Mouse (Mus musculus): ENCODE measurements around the gene Rec114. TPM values are rescaled to one million over a fixed set of nuclear protein-coding genes. Genes with fewer than 3 reads are reported as not detected.
A peak's percentile ranks its signal among the peaks of the same experiment; 100 is the strongest.

The Rec114 gene
- polyA plus RNA-seq, 1 experiment from 2014 or later, result 1.6 TPM

- no peaks in the 10 kb centered on the region for H3K4me1 ChIP-seq
- 79% methylated on average over 3 of the region's 3 CpGs for WGBS
- H3K4me3 ChIP-seq, result no peak overlapping the region
- no peak overlapping the region for H3K4me2 ChIP-seq (replicated peaks)
- H3K36me3 ChIP-seq, result peaks cover 8% of the 10 kb centered on the region
- no peaks in the 10 kb centered on the region for H3K27me3 ChIP-seq
- no peaks in the 10 kb centered on the region for H3K9me3 ChIP-seq
- H3K9ac ChIP-seq (replicated peaks), result no peak overlapping the region
- H3K27ac ChIP-seq (replicated peaks), result no peak overlapping the region
- no peak for ATAC-seq (replicated peaks)
These were observed 84.4 kb downstream of the Rec114 start for GRCm38 (mm10) chr9:58659331-58659730.

- no peak overlapping the region for H3K4me2 ChIP-seq (replicated peaks)
- no peaks in the 10 kb centered on the region for H3K27me3 ChIP-seq
- peaks cover 7% of the 10 kb centered on the region for H3K36me3 ChIP-seq
- ATAC-seq (replicated peaks), result no peak
- H3K9me3 ChIP-seq, result no peaks in the 10 kb centered on the region
- H3K4me1 ChIP-seq, result no peaks in the 10 kb centered on the region
- H3K27ac ChIP-seq (replicated peaks), result no peak overlapping the region
- 93% methylated on average over 4 of the region's 4 CpGs for WGBS
- no peak overlapping the region for H3K4me3 ChIP-seq
- H3K9ac ChIP-seq (replicated peaks), result no peak overlapping the region
These were observed 85.0 kb downstream of the Rec114 start for GRCm38 (mm10) chr9:58658596-58659309.

- Histone ChIP-seq H3K27me3 (no peaks in the 10 kb centered on the region), H3K4me2 (replicated peaks) (no peak overlapping the region), H3K4me1 (no peaks in the 10 kb centered on the region), H3K4me3 (no peak overlapping the region), H3K36me3 (peaks cover 7% of the 10 kb centered on the region), H3K9me3 (no peaks in the 10 kb centered on the region), H3K9ac (replicated peaks) (no peak overlapping the region), H3K27ac (replicated peaks) (no peak overlapping the region)
- ATAC-seq (replicated peaks), result no peak
- 93% methylated on average over 5 of the region's 5 CpGs for WGBS
These were observed 85.8 kb downstream of the Rec114 start for GRCm38 (mm10) chr9:58657735-58658512.

GRCm38 (mm10) chr9:58656824-58657223 lies 86.9 kb downstream of the Rec114 start:
- no peak overlapping the region for H3K27ac ChIP-seq (replicated peaks)
- H3K4me3 ChIP-seq, result no peak overlapping the region
- H3K4me1 ChIP-seq, result no peaks in the 10 kb centered on the region
- H3K9me3 ChIP-seq, result no peaks in the 10 kb centered on the region
- H3K4me2 ChIP-seq (replicated peaks), result no peak overlapping the region
- H3K9ac ChIP-seq (replicated peaks), result no peak overlapping the region
- H3K36me3 ChIP-seq, result no peaks in the 10 kb centered on the region
- WGBS, result 97% methylated on average over 2 of the region's 2 CpGs
- no peak for ATAC-seq (replicated peaks)
- no peaks in the 10 kb centered on the region for H3K27me3 ChIP-seq

- H3K27ac ChIP-seq (replicated peaks), result no peak overlapping the region
- 55% methylated on average over 2 of the region's 2 CpGs for WGBS
These were observed 87.4 kb downstream of the Rec114 start for GRCm38 (mm10) chr9:58656396-58656795.

GRCm38 (mm10) chr9:58654494-58654893 lies 89.3 kb downstream of the Rec114 start:
- Histone ChIP-seq H3K4me3 (no peak overlapping the region), H3K36me3 (no peaks in the 10 kb centered on the region), H3K27ac (replicated peaks) (no peak overlapping the region), H3K4me2 (replicated peaks) (no peak overlapping the region), H3K9ac (replicated peaks) (no peak overlapping the region), H3K9me3 (no peaks in the 10 kb centered on the region), H3K27me3 (no peaks in the 10 kb centered on the region), H3K4me1 (no peaks in the 10 kb centered on the region)
- 79% methylated on average over 4 of the region's 4 CpGs for WGBS
- ATAC-seq (replicated peaks), result no peak

More at GRCm38 (mm10) chr9:58656396-58656795, 87.4 kb downstream of the Rec114 start:
- H3K9ac ChIP-seq (replicated peaks), result no peak overlapping the region
- H3K4me2 ChIP-seq (replicated peaks), result no peak overlapping the region
- no peaks in the 10 kb centered on the region for H3K27me3 ChIP-seq
- no peaks in the 10 kb centered on the region for H3K9me3 ChIP-seq
- no peaks in the 10 kb centered on the region for H3K36me3 ChIP-seq
- no peak overlapping the region for H3K4me3 ChIP-seq
- H3K4me1 ChIP-seq, result no peaks in the 10 kb centered on the region
- no peak for ATAC-seq (replicated peaks)

GRCm38 (mm10) chr9:58651993-58652392 lies 91.8 kb downstream of the Rec114 start:
- Histone ChIP-seq H3K4me1 (no peaks in the 10 kb centered on the region), H3K4me3 (no peak overlapping the region), H3K9ac (replicated peaks) (no peak overlapping the region), H3K9me3 (no peaks in the 10 kb centered on the region), H3K27me3 (no peaks in the 10 kb centered on the region), H3K27ac (replicated peaks) (no peak overlapping the region), H3K4me2 (replicated peaks) (no peak overlapping the region), H3K36me3 (no peaks in the 10 kb centered on the region)
- 56% methylated on average over 4 of the region's 4 CpGs for WGBS
- ATAC-seq (replicated peaks), result no peak

GRCm38 (mm10) chr9:58649265-58649626 lies 94.5 kb downstream of the Rec114 start:
- Histone ChIP-seq H3K27ac (replicated peaks) (0 out of 2 replicates have a peak overlapping the region, but pooled peaks have one; percentile 5), H3K4me2 (replicated peaks) (no peak overlapping the region), H3K9me3 (no peaks in the 10 kb centered on the region), H3K9ac (replicated peaks) (no peak overlapping the region), H3K36me3 (peaks cover 6% of the 10 kb centered on the region), H3K4me3 (no peak overlapping the region), H3K27me3 (no peaks in the 10 kb centered on the region), H3K4me1 (no peaks in the 10 kb centered on the region)
- 63% methylated on average over 4 of the region's 4 CpGs for WGBS
- ATAC-seq (replicated peaks), result no peak

GRCm38 (mm10) chr9:58648406-58649264 lies 95.1 kb downstream of the Rec114 start:
- H3K9me3 ChIP-seq, result no peaks in the 10 kb centered on the region
- peaks cover 12% of the 10 kb centered on the region for H3K36me3 ChIP-seq
- H3K9ac ChIP-seq (replicated peaks), result no peak overlapping the region
- H3K4me1 ChIP-seq, result no peaks in the 10 kb centered on the region
- H3K4me2 ChIP-seq (replicated peaks), result no peak overlapping the region
- ATAC-seq (replicated peaks), result no peak
- 0 out of 2 replicates have a peak overlapping the region, but pooled peaks have one; percentile 5 for H3K27ac ChIP-seq (replicated peaks)
- whole genome bisulfite sequencing, result 46% methylated on average over 6 of the region's 6 CpGs
- H3K27me3 ChIP-seq, result no peaks in the 10 kb centered on the region
- no peak overlapping the region for H3K4me3 ChIP-seq

- WGBS, result 82% methylated on average over 2 of the region's 2 CpGs
- Histone ChIP-seq H3K4me1 (no peaks in the 10 kb centered on the region), H3K36me3 (peaks cover 14% of the 10 kb centered on the region), H3K27me3 (no peaks in the 10 kb centered on the region), H3K4me3 (no peak overlapping the region), H3K4me2 (replicated peaks) (no peak overlapping the region), H3K27ac (replicated peaks) (no peak overlapping the region), H3K9ac (replicated peaks) (no peak overlapping the region), H3K9me3 (no peaks in the 10 kb centered on the region)
- ATAC-seq (replicated peaks), result no peak
These were observed 113.3 kb downstream of the Rec114 start for GRCm38 (mm10) chr9:58630441-58630840.

GRCm38 (mm10) chr9:58627197-58627596 lies 116.6 kb downstream of the Rec114 start:
- H3K9me3 ChIP-seq, result no peaks in the 10 kb centered on the region
- WGBS, result 69% methylated on average over 2 of the region's 2 CpGs
- ATAC-seq (replicated peaks), result no peak

GRCm38 (mm10) chr9:58623009-58623408 lies 120.8 kb downstream of the Rec114 start:
- Histone ChIP-seq H3K9ac (replicated peaks) (no peak overlapping the region), H3K27ac (replicated peaks) (no peak overlapping the region), H3K4me2 (replicated peaks) (no peak overlapping the region), H3K27me3 (no peaks in the 10 kb centered on the region), H3K36me3 (peaks cover 3% of the 10 kb centered on the region; the same call in 1 of the 2 replicates), H3K9me3 (no peaks in the 10 kb centered on the region), H3K4me1 (no peaks in the 10 kb centered on the region), H3K4me3 (no peak overlapping the region)
- 87% methylated on average over 1 of the region's 1 CpGs for WGBS
- ATAC-seq (replicated peaks), result no peak

More at GRCm38 (mm10) chr9:58627197-58627596, 116.6 kb downstream of the Rec114 start:
- Histone ChIP-seq H3K4me2 (replicated peaks) (no peak overlapping the region), H3K9ac (replicated peaks) (no peak overlapping the region), H3K27me3 (no peaks in the 10 kb centered on the region), H3K4me3 (no peak overlapping the region), H3K36me3 (peaks cover 10% of the 10 kb centered on the region), H3K4me1 (no peaks in the 10 kb centered on the region), H3K27ac (replicated peaks) (no peak overlapping the region)
